Mouse (Mus musculus) telencephalon, adult 2 months (tissue): ENCODE results near the gene Ccr1.
"Not testable (repeated sequence)": the region's sequence is repeated elsewhere in the genome, so short reads cannot be mapped to it uniquely, and the experiment has no call there.

Experiments
- DNase-seq: peaks from one replicate; pipeline ENCODE4 v3.0.0-alpha.2; 2011; ENCODE audit warnings: low read depth, low spot score

Ccr1 gene

DNA sequence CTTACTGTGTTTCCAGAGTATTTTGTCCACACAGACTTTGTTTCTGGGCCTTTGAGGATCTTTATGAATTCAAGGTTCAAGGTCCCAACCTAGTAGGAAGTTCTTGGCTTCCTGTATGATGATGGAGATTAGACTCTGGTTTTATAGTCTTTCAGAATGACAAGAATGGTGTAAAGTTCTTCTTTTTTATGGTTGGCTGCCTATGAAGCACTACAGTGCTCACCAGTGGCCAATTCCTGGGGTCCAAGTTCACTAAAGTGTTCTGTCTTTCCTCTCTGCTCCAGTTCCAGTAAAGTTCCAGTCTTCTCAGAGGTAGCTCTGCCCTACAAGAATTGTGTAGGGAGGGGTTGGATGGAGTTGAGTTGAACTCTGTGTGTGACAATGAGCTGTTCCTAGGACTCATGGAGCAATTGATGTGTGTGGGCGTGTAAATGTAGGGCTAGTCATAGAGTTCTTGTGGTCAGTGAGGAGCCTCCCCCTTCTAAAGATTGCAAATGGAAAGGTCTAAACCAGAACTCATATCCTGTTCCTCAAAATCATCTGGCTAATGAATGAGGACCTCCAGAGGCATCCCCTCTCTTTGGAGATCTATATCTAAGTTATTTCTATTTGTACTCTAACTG, at the start of gene Ccr1:
Ccr1 (minus strand) TSS at position 403 of the 623 bp plus-strand sequence.
- no peak for DNase-seq

- no peak for DNase-seq
Measured at GRCm38 (mm10) chr9:124016048-124016447, 47.6 kb upstream of the Ccr1 start.

DNA sequence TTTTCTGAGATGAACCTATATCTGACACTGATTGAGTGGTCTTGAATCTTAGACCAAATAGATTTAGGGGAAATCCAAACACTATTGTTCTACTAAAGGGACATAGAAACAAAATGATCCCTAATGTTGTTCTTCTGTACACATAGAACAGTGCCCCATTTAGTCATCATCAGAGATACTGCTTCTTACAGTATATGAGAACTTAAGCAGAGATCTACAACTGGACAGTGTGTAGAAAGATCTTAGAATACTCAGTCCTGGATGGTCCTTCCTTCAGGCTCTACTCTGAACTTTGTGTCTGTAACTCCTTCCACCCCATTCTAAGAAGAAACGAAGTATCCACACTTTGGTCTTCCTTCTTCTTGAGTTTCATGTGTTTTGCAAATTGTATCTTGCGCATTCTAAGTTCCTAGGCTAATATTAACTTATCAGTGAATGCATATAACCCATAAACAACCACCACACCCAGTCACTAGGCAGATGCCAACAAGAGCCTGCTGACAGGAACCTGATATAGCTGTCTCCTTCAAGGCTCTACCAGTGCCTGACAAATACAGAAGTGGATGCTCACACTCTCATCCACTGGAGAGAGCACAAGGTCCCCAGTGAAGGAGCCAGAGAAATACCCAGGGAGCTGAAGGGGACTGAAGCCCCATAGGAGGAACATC, 46.6 kb upstream of the Ccr1 start:
- DNase-seq: no peak

- no peak for DNase-seq
Measured at GRCm38 (mm10) chr9:124013270-124013669, 44.8 kb upstream of the Ccr1 start.

DNA sequence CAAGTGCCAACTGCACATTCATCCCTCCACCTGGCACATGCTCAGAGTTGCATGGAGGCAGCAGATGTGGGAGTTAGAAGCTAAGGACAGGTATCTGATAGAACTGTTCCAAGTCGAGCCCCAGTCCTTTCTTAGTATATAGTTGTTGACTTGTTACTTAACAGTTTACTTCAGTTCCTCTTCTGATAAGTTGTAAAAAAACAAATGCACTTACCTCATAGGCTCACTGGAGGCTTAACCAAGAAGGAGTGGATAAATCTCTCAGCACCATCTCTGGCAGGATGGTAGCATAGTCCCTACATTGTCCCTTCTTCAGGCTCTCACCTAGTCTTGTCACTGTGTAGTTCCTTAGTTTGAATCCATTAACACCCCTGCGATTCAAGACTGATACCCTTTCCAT, 44.2 kb upstream of the Ccr1 start:
- no peak for DNase-seq

GRCm38 (mm10) chr9:123999784-124000183, 31.3 kb upstream of the Ccr1 start:
- DNase-seq: no peak

GRCm38 (mm10) chr9:123997719-123998118, 29.2 kb upstream of the Ccr1 start:
- no peak for DNase-seq

GRCm38 (mm10) chr9:123991312-123991906, 22.9 kb upstream of the Ccr1 start:
- peak; percentile 79 for DNase-seq

DNA sequence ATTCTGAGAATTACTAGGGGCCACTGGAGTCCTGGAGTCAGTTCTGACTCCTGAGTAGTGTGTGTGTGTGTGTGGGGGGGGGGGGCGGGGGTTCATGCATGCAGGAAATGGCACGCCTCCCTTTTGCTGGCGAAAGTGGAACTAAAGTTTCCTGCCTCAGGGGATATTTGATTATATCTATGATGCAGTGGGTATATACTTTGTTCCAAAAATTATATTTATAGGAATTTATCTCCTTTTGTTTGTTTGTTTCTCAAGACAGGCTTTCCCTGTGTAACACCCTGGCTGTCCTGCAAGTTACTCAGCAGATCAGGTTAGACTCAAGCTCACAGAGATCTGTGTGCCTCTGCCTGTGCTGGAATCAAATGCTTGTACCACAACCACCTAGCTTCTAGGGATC, 21.2 kb upstream of the Ccr1 start:
- DNase-seq: no peak

DNA sequence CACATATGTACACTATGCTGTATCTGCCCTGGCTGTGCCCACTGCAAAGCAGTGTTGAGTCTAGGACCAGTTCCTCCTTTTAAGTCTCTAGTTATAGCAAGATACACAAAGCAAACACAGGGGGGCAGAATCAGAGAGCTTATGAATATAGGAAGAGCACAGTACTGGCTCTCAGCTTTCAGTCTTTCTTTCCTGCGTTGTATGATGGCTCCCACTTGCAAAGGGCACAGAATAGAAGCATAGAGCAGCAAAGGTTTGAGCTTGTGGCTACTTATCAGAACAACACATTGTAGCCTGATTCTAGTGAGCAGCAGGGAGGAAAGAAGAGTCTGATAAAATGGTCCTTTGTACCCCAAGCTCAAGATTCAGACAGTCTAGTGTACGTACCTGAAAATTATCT, 17.7 kb upstream of the Ccr1 start:
- peak; percentile 34 for DNase-seq

GRCm38 (mm10) chr9:123984943-123985342, 16.5 kb upstream of the Ccr1 start:
- no peak for DNase-seq

GRCm38 (mm10) chr9:123982720-123983119, 14.2 kb upstream of the Ccr1 start:
- no peak for DNase-seq

DNA sequence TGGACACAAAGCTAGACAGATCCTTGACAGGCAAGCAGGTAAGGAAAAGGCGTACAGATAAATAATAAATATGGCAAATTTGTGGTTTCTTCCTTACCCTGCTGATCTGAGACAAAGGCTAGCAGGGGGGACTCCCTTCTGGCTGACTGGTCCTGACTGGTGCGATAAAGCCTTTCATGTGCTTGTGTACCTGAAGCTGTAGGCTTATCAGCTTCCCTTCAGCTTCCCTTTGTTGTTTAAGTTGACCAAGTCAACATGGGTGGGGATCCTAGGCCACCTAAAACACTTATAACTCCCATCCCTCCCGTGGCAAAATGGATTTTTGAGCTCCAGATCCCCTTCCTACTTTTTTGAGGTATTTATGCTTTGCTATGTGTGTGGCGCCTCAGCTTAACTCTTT, 13.4 kb upstream of the Ccr1 start:
- no peak for DNase-seq

DNA sequence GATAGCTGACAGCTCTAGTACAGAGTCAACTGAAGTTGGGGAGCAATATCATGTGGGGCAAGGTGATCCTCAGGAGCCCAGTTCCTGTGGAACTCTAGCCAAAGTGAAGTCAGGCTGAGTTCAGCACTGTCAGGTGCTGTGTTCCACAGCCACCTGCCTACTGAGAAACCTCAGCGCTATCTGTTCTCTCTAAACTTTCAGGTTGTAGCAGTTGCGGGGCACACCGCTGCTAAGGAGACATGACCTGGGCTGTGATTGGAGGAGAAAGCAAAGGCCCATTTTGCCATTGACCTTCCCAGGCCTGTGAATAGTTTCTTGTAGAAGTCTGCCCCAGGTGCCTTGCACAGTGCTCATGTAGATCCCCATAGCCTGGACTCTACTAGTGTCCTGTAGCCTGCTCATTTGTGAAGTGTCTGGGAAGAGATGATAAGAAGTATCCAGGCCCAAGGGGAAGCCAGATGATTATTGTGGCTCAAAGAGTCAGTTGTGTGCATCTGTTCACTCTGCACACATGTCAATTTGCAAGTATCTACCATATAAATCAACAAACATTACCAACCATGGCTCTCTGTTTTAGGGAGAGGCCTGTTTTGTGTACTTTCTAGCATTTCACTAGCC, 12.5 kb upstream of the Ccr1 start:
- DNase-seq: not testable (repeated sequence)

- no peak for DNase-seq
Measured at GRCm38 (mm10) chr9:123978308-123978707, 9.8 kb upstream of the Ccr1 start, which contains the start of gene Ccr1l1. Gene Ccr1l1 (minus strand): TSS chr9:123978408.

GRCm38 (mm10) chr9:123976876-123977663, 8.6 kb upstream of the Ccr1 start:
- no peak for DNase-seq

- DNase-seq: no peak
Measured at GRCm38 (mm10) chr9:123975630-123976029, 7.1 kb upstream of the Ccr1 start.

- DNase-seq: not testable (repeated sequence)
Measured at GRCm38 (mm10) chr9:123966858-123967495, 1.5 kb downstream of the Ccr1 start.

DNA sequence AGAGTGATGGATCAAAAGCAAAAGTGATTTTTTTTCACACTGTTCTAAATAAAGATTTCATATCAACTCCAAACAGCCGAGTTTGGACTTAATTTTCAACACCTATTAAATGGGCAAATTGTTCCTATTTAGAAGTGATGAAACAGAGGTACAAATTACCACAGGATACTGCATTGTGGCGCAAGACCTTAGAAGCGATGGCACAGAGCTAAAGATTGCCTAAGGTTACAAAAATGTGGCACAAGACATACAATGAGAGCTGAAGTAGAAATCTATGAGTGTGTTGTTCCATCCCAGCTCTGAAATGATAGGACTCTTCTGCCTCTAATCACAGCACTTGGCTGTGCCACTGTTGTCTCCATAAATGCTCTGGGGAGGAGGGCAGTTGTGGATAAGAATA, 3.7 kb downstream of the Ccr1 start:
- no peak for DNase-seq

GRCm38 (mm10) chr9:123960161-123960560, 8.3 kb downstream of the Ccr1 start:
- DNase-seq: no peak

GRCm38 (mm10) chr9:123957911-123958413, 10.5 kb downstream of the Ccr1 start:
- DNase-seq: no peak
